Mouse (Mus musculus) ES-Bruce4 (cell line): ENCODE measurements at regions not wholly inside any gene's neighbourhood (a gene's known extent, or its start where the extent isn't known, plus 50 kb on each side); places are given as distances from the start of the nearest gene placed in this dataset.

Experiments used
- CTCF ChIP-seq: IDR thresholded peaks from one replicate; pipeline ENCODE4 v1.8.1; 2011; ENCODE audit warnings: low read depth, low read length
- EP300 ChIP-seq: IDR thresholded peaks from 2 replicates; pipeline ENCODE4 v1.6.1; 2011; ENCODE audit warnings: low read depth, low read length; ENCODE audit not compliant: insufficient read depth
- POLR2A ChIP-seq: IDR thresholded peaks from one replicate; pipeline ENCODE4 v1.8.1; 2011; ENCODE audit warnings: low read length; ENCODE audit not compliant: insufficient read depth

- no peak for TF ChIP-seq EP300
- TF ChIP-seq POLR2A = no peak
- TF ChIP-seq CTCF = no peak
These were observed 207.4 kb upstream of the Tox3 start for GRCm38 (mm10) chr8:90555415-90556078.
